Mouse (Mus musculus) small intestine, adult 2 months (tissue): Measurements from ENCODE around the gene Cdk5rap1. TPM values are rescaled to one million over a fixed set of nuclear protein-coding genes. Genes with fewer than 3 reads are reported as not detected.
"Not testable (repeated sequence)": the region's sequence is repeated elsewhere in the genome, so short reads cannot be mapped to it uniquely, and the experiment has no call there.

Experiments
- H3K27ac ChIP-seq: fragments of 200-500 bp; 2 replicates; pipeline ENCODE4 v1.5.1; 2012; ENCODE audit warnings: low read depth, low read length, control low read depth, inconsistent platforms; ENCODE audit not compliant: insufficient read depth
- H3K27me3 ChIP-seq: fragments of 200-500 bp; 2 replicates; pipeline ENCODE4 v1.6.1; 2012; ENCODE audit warnings: mild to moderate bottlenecking, moderate library complexity, low read length, inconsistent platforms; ENCODE audit not compliant: control insufficient read depth, insufficient read depth
- H3K36me3 ChIP-seq: fragments of 200-500 bp; 2 replicates; pipeline ENCODE4 v1.6.1; 2012; ENCODE audit warnings: mild to moderate bottlenecking, low read length, control low read depth, inconsistent platforms; ENCODE audit not compliant: control insufficient read depth, insufficient read depth
- H3K4me1 ChIP-seq: fragments of 200-500 bp; 2 replicates; pipeline ENCODE4 v1.6.1; 2012; ENCODE audit warnings: low read length, inconsistent platforms, mixed read lengths; ENCODE audit not compliant: control insufficient read depth, insufficient read depth, insufficient read length
- H3K4me3 ChIP-seq: fragments of 200-500 bp; 2 replicates; pipeline ENCODE4 v1.5.1; 2012; ENCODE audit warnings: low read depth, mild to moderate bottlenecking, control low read depth, inconsistent platforms, low read length, moderate library complexity
- CTCF ChIP-seq: fragments of 200-500 bp; IDR thresholded peaks from 2 replicates; pipeline ENCODE4 v1.5.1; 2012; ENCODE audit warnings: low read depth, mild to moderate bottlenecking, control low read depth, inconsistent platforms, low read length, moderate library complexity, mixed read lengths; ENCODE audit not compliant: insufficient replicate concordance, insufficient read length; ENCODE audit errors: extremely low read depth
- POLR2A ChIP-seq: fragments of 200-500 bp; IDR thresholded peaks from 2 replicates; pipeline ENCODE4 v1.6.1; 2012; ENCODE audit warnings: low read depth, mild to moderate bottlenecking, control low read depth, inconsistent platforms, low read length, moderate library complexity
- WGBS: fragments of 180-500 bp; shearing (Covaris S2); methylation state at CpG from one replicate; pipeline ENCODE4 v1.1.7; 2018; 5-methylcytosine and 5-hydroxymethylcytosine counted together
- polyA plus RNA-seq: library from polyadenylated mRNA; depleted of rRNA; stranded (reverse); fragments of >200 nt; gene quantifications from 2 replicates; pipeline ENCODE4 v1.2.3, GENCODE M21; 2012

Cdk5rap1 gene
- polyA plus RNA-seq, 1 experiment, result 5.4 TPM

DNA sequence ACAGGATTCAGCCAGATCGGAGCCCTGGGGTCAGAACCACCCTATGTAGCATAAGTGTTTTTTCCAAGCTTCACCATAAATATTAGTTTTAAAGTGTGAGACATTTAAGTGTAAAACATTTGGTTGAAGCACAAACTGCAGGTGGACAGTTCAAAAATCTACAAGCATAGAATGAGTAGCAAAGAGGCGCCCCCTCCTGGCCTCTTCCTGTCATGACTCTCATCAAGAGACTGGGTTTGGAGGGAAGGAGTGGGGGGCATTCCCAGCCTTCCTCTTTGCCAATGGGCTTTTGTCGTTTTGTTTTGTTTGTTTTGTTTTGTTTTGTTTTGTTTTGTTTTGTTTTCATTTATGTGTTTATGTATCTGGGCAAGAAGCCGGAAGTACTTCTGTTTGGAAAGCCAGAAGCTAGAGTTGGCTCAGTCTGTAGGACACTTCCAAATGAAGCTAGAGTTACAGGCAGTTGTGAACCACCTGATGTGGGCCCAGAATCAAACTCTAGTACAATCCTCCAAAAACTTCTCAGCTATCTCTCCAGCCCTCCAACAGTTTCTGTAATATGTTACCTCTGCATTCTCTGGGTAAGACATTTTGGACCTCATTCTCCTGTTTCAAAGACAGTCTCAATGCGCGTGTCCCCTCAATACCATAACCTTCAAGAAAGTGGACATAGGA, 1.3 kb upstream of the Cdk5rap1 start:
- Histone ChIP-seq H3K4me3 (no peak overlapping the region), H3K27ac (no peak overlapping the region), H3K27me3 (no peaks in the 10 kb centered on the region), H3K4me1 (no peaks in the 10 kb centered on the region), H3K36me3 (peaks cover 6% of the 10 kb centered on the region; the same call in 1 of the 2 replicates)
- 54% methylated on average over 6 of the region's 6 CpGs for WGBS
- TF ChIP-seq POLR2A, result no peak
- TF ChIP-seq CTCF, result peak; percentile 50; the same call in 1 of the 2 replicates

DNA sequence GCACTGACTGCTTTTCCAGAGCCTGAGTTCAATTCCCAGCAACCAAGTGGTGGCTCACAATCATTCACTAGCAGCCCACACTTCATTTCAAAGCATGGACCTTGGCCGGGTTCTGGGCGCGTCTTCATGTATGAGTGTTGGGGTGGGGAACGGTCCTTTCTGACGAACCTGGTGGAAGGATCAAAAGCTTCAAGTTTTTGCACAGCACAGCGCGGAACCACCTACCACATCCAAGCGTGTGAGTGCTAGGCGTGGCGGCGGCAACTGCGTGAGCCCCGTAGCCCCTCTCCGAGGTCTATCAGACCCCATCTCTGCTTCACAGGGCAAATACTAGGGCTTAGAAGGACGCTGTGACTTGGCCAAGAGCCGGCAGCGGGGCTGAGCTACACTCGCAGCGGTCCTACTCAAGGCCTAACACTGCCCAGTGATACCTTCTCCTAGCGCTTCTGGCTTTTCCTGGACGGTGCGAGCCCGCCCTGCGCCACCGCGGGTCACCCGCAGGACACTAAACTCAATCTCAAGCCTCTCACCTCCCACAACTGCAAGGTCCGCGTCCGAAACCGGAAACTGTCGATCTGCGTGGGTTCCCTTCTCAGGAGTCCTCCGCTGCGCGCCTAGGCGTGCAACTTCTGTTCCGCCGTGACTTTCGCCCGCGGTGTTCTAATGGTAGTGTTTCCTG, 520 bp downstream of the Cdk5rap1 start:
- under 1% methylated on average over 42 of the region's 42 CpGs for WGBS
- TF ChIP-seq POLR2A (peak; percentile 92), CTCF (no peak)
- Histone ChIP-seq H3K27me3 (no peaks in the 10 kb centered on the region), H3K27ac (peak overlapping the region; percentile 96), H3K4me3 (peak overlapping the region; percentile 76), H3K4me1 (no peaks in the 10 kb centered on the region), H3K36me3 (peaks cover 11% of the 10 kb centered on the region)

DNA sequence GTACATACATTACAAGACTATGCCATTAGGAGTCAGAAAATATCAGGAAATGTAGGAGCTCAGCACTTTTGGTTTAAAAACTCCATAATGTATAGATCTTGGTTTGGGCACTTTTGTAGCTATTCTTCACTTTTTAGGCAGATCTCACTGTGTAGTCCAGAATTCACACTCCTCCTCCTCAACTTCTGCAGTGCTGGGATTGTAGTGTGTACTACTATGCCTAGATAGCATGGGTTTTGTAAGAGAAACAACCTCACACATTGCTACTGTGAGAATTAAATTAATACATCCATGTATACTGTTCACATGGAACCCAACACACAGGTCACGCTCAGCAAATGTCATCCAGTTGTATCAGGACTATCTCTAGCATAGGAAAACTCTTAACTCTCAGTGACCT, 5.3 kb downstream of the Cdk5rap1 start:
- TF ChIP-seq CTCF (no peak), POLR2A (no peak)
- peaks cover 29% of the 10 kb centered on the region for H3K36me3 ChIP-seq
- H3K4me3 ChIP-seq, result no peak overlapping the region
- H3K27me3 ChIP-seq, result no peaks in the 10 kb centered on the region
- WGBS, result 90% methylated on average over 1 of the region's 1 CpGs
- no peak overlapping the region for H3K27ac ChIP-seq
- H3K4me1 ChIP-seq, result no peaks in the 10 kb centered on the region

DNA sequence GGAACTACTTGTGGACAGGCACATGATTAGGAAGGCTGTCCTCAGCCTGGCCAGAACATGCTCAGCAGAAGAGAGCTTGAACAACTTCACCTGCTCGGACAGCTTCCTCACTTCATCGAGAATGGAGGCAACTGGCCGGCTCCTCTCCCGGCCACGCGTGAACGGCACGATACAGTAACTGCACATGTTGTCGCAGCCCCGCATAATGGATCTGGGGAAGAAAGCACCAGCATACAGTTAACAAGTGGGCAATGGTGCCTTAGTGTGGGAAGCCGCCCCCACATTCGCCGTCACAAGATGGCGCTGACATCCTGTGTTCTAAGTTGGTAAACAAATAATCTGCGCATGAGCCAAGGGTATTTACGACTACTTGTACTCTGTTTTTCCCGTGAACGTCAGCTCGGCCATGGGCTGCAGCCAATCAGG, 18.8 kb downstream of the Cdk5rap1 start:
- Histone ChIP-seq H3K36me3 (peaks cover 15% of the 10 kb centered on the region), H3K4me3 (peak overlapping the region; percentile 77), H3K27ac (peak overlapping the region; percentile 75)
- H3K4me1 ChIP-seq, H3K27me3 ChIP-seq: not testable (repeated sequence)
- WGBS, result 87% methylated on average over 15 of the region's 19 CpGs
- peak; percentile 9; the same call in 1 of the 2 replicates for TF ChIP-seq CTCF

- 50% methylated on average over 3 of the region's 3 CpGs for WGBS
- Histone ChIP-seq H3K27me3 (no peaks in the 10 kb centered on the region), H3K27ac (no peak overlapping the region), H3K4me3 (no peak overlapping the region), H3K4me1 (no peaks in the 10 kb centered on the region), H3K36me3 (peaks cover 48% of the 10 kb centered on the region)
- TF ChIP-seq CTCF, result no peak
- no peak for TF ChIP-seq POLR2A
Observed at GRCm38 (mm10) chr2:154348152-154348551, 24.7 kb downstream of the Cdk5rap1 start.

DNA sequence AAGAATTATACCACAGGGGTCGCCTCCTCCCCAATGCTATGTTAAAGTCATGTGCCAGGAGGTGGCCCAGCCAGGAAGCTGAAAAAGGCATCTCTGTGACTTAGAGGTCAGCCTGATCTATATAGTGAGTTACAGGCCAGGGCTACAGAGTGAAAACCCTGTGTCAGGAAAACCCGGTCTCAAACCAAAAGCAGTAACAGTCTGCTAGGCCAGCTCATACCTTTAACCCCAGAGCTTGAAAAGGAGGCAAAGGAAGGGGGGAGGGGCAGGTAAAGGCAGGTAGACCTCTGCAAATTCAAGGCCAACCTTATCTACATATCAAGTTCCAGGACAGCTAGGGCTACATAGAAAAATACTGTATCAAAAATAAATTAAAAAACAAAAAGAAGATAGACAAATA, 33.5 kb downstream of the Cdk5rap1 start:
- no peak overlapping the region for H3K27ac ChIP-seq
- no peak for TF ChIP-seq POLR2A
- no peak for TF ChIP-seq CTCF
- peaks cover 37% of the 10 kb centered on the region for H3K36me3 ChIP-seq
- H3K4me1 ChIP-seq, result no peaks in the 10 kb centered on the region
- no peak overlapping the region for H3K4me3 ChIP-seq
- no peaks in the 10 kb centered on the region for H3K27me3 ChIP-seq
- 86% methylated on average over 2 of the region's 2 CpGs for WGBS

DNA sequence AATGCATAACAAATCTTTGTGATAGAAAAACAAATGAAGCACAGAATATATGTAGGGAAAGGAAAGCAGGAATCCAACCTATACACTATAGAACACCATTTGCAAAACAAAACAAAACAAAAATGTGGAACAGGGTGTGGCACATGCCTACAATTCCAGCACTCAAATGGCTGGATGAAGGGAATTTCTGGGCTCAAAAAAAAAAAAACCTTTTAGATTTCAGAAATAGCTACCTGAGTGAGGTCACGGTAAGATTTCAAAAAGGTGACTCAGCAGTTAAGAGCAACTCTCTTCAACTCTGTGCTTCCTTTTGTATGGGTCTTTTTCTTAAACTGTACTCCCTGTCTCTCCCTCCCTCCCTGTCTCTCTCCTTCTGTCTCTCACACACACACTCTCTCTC, 34.6 kb downstream of the Cdk5rap1 start:
- H3K36me3 ChIP-seq, result peaks cover 32% of the 10 kb centered on the region
- H3K4me3 ChIP-seq, result no peak overlapping the region
- H3K4me1 ChIP-seq, result no peaks in the 10 kb centered on the region
- H3K27me3 ChIP-seq, result no peaks in the 10 kb centered on the region
- no peak for TF ChIP-seq CTCF
- TF ChIP-seq POLR2A, result no peak
- 86% methylated on average over 1 of the region's 1 CpGs for WGBS
- no peak overlapping the region for H3K27ac ChIP-seq

- Histone ChIP-seq H3K27me3 (no peaks in the 10 kb centered on the region), H3K36me3 (peaks cover 17% of the 10 kb centered on the region), H3K4me1 (no peaks in the 10 kb centered on the region), H3K27ac (no peak overlapping the region), H3K4me3 (no peak overlapping the region)
- whole genome bisulfite sequencing, result 79% methylated on average over 4 of the region's 4 CpGs
- TF ChIP-seq CTCF (no peak), POLR2A (no peak)
Observed at GRCm38 (mm10) chr2:154335572-154335971, 37.2 kb downstream of the Cdk5rap1 start.
